Mouse (Mus musculus): ENCODE data around the gene Psmd14.

GRCm38 (mm10) chr2:61663573-61664241 is 47.8 kb upstream of the Psmd14 start:
- TF ChIP-seq CTCF (IDR thresholded peaks at IDR 0.05): no peak
- no peak for TF ChIP-seq POLR2A (IDR thresholded peaks at IDR 0.05; ENCODE audit: insufficient read depth, low read depth, low read length)
- TF ChIP-seq EP300 (IDR thresholded peaks at IDR 0.05; ENCODE audit: insufficient read depth, low read depth, low read length): no peak

Data from heart, adult 2 months (tissue).